Mouse (Mus musculus): ENCODE results near the gene Anapc2. TPM values are rescaled to one million over a fixed set of nuclear protein-coding genes. Genes with fewer than 3 reads are reported as not detected.

Anapc2 gene
- total and polyA plus RNA-seq, 2 experiments from 2014 or later = 46.7 to 105 TPM

- 72% methylated on average over 1 of the region's 1 CpGs for WGBS
- no peak for TF ChIP-seq CTCF (IDR thresholded peaks at IDR 0.05; ENCODE audit: low read depth)
- Histone ChIP-seq H3K4me3 (ENCODE audit: low read length) (no peak overlapping the region), H3K4me2 (ENCODE audit: low read depth, low read length) (no peak overlapping the region), H3K9ac (replicated peaks; ENCODE audit: low read length) (no peak overlapping the region), H3K27me3 (ENCODE audit: insufficient read depth, low read length) (no peaks in the 10 kb centered on the region), H3K36me3 (ENCODE audit: insufficient read depth, low read length) (peaks cover 32% of the 10 kb centered on the region), H3K9me3 (ENCODE audit: low read length) (no peaks in the 10 kb centered on the region), H3K4me1 (ENCODE audit: insufficient read depth, low read length) (peaks cover 32% of the 10 kb centered on the region; the same call in 1 of the 2 replicates), H3K27ac (no peak overlapping the region; the same call in 1 of the 2 replicates)
- no peak for ATAC-seq
- no peak for DNase-seq (ENCODE audit: low spot score)
Observed at GRCm38 (mm10) chr2:25286314-25286713, 14.0 kb downstream of the Anapc2 start.

GRCm38 (mm10) chr2:25286837-25287636 is 14.8 kb downstream of the Anapc2 start:
- Histone ChIP-seq H3K9me3 (ENCODE audit: low read length) (no peaks in the 10 kb centered on the region), H3K27ac (no peak overlapping the region), H3K4me3 (ENCODE audit: low read length) (no peak overlapping the region), H3K4me1 (ENCODE audit: insufficient read depth, low read length) (peaks cover 32% of the 10 kb centered on the region; the same call in 1 of the 2 replicates), H3K9ac (replicated peaks; ENCODE audit: low read length) (no peak overlapping the region), H3K27me3 (ENCODE audit: insufficient read depth, low read length) (0 out of 2 replicates have a peak, but pooled peaks cover 6% of the 10 kb centered on the region), H3K36me3 (ENCODE audit: insufficient read depth, low read length) (peaks cover 28% of the 10 kb centered on the region), H3K4me2 (ENCODE audit: low read depth, low read length) (no peak overlapping the region)
- TF ChIP-seq CTCF (IDR thresholded peaks at IDR 0.05; ENCODE audit: low read depth) = no peak
- ATAC-seq (no peak; the same call in 1 of the 2 replicates), DNase-seq (ENCODE audit: low spot score) (no peak)
- 42% methylated on average over 7 of the region's 7 CpGs for WGBS

GRCm38 (mm10) chr2:25287927-25288649 is 15.8 kb downstream of the Anapc2 start, which contains the start of gene Tmem210:
Gene Tmem210, plus strand, starts transcription at chr2:25288145.
- Histone ChIP-seq H3K9ac (replicated peaks; ENCODE audit: low read length) (no peak within 1 kb of the TSS), H3K4me3 (ENCODE audit: low read length) (no peak within 1 kb of the TSS), H3K4me1 (ENCODE audit: insufficient read depth, low read length) (peaks cover 36% of the 10 kb centered on the region; the same call in 1 of the 2 replicates), H3K4me2 (ENCODE audit: low read depth, low read length) (no peak within 1 kb of the TSS), H3K9me3 (ENCODE audit: low read length) (no peaks in the 10 kb centered on the region), H3K27me3 (ENCODE audit: insufficient read depth, low read length) (peaks cover 16% of the 10 kb centered on the region; the same call in 1 of the 2 replicates), H3K36me3 (ENCODE audit: insufficient read depth, low read length) (peaks cover 18% of the 10 kb centered on the region), H3K27ac (no peak within 1 kb of the TSS)
- ATAC-seq (no peak), DNase-seq (ENCODE audit: low spot score) (no peak)
- no peak for TF ChIP-seq CTCF (IDR thresholded peaks at IDR 0.05; ENCODE audit: low read depth)
- 64% methylated on average over 6 of the region's 6 CpGs for WGBS

DNA sequence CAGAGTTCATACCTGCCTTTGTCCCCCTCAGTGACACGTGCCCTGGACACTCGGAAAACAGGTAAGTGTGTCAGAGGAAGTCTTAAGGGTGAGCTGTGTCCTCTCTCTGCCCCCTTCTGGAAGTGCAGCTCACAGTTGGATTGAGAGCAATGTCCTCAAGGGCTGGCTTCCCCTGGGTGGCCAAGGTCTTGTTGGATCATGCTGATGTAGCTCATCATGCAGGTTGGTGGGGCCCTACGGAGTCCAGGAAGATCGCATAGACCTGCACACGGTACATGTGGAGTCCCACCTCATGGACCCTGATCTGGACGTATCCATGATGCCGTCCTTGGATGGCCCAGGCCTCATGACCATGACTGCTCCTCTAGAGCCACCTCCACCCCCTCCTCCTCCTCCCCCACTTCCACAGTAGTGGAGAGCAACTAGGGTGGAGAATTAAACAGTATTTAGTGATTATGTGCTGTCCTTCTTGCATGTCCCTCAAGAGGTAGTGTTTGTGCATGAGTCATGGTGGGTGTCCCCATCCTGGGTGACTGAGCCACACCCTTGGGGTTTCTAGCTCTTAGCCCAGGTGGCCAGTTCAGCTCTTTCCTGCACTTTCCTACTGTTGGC is 16.6 kb downstream of the Anapc2 start:
- Histone ChIP-seq H3K27ac (no peak overlapping the region), H3K9me3 (ENCODE audit: low read length) (no peaks in the 10 kb centered on the region), H3K36me3 (ENCODE audit: insufficient read depth, low read length) (peaks cover 16% of the 10 kb centered on the region; the same call in 1 of the 2 replicates), H3K4me3 (ENCODE audit: low read length) (no peak overlapping the region), H3K27me3 (ENCODE audit: insufficient read depth, low read length) (peaks cover 17% of the 10 kb centered on the region; the same call in 1 of the 2 replicates), H3K4me2 (ENCODE audit: low read depth, low read length) (no peak overlapping the region), H3K9ac (replicated peaks; ENCODE audit: low read length) (no peak overlapping the region), H3K4me1 (ENCODE audit: insufficient read depth, low read length) (peaks cover 36% of the 10 kb centered on the region; the same call in 1 of the 2 replicates)
- TF ChIP-seq CTCF (IDR thresholded peaks at IDR 0.05; ENCODE audit: low read depth) = no peak
- DNase-seq (ENCODE audit: low spot score) (no peak), ATAC-seq (no peak)
- WGBS = 77% methylated on average over 7 of the region's 7 CpGs

- 1% methylated on average over 11 of the region's 11 CpGs for WGBS
- peak within 1 kb of the TSS; percentile 53 for H3K4me2 ChIP-seq (ENCODE audit: low read depth, low read length)
- DNase-seq (ENCODE audit: low spot score) = peak; percentile 73
- peak within 1 kb of the TSS; percentile 71 for H3K27ac ChIP-seq
- H3K4me3 ChIP-seq (ENCODE audit: low read length) = peak within 1 kb of the TSS; percentile 19
- peaks cover 17% of the 10 kb centered on the region; the same call in 1 of the 2 replicates for H3K27me3 ChIP-seq (ENCODE audit: insufficient read depth, low read length)
- peaks cover 36% of the 10 kb centered on the region; the same call in 1 of the 2 replicates for H3K4me1 ChIP-seq (ENCODE audit: insufficient read depth, low read length)
- TF ChIP-seq CTCF (IDR thresholded peaks at IDR 0.05; ENCODE audit: low read depth) = no peak
- no peak for ATAC-seq
- H3K9me3 ChIP-seq (ENCODE audit: low read length) = no peaks in the 10 kb centered on the region
- H3K9ac ChIP-seq (replicated peaks; ENCODE audit: low read length) = peak within 1 kb of the TSS; percentile 38; the same call in 1 of the 2 replicates
- peaks cover 8% of the 10 kb centered on the region; the same call in 1 of the 2 replicates for H3K36me3 ChIP-seq (ENCODE audit: insufficient read depth, low read length)
Observed at GRCm38 (mm10) chr2:25289651-25290050, 17.4 kb downstream of the Anapc2 start, which contains the start of gene Lrrc26. Gene Lrrc26, plus strand, starts transcription at chr2:25289915.
